Mouse (Mus musculus) heart, adult 9 months (tissue): ENCODE data around the gene Hs3st5.
"Not testable (repeated sequence)": the region's sequence is repeated elsewhere in the genome, so short reads cannot be mapped to it uniquely, and the experiment has no call there.

Experiments
- DNase-seq, 2 experiments: peaks; one replicate each; pipeline ENCODE4 v3.0.0; 2022; ENCODE audit warnings: low spot score in 2 of 2

The Hs3st5 gene

DNA sequence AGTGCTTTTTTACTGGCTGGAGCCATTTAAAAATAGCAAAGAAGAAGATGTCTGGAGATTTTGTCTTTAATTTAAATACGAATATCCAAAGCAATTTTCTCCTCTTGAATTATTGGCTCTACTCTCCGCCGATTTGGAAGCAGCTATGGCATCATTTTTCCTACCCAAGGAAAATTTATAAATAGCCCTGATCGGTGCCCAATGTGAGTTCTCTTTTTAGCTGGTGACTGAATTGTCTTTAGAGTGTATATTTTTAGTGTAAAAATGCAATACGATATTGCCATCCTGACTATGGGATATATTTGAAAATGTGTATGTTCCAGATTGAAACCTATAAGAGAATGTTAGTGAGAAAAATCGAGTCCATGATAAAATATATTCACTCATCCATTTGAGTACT, 51.1 kb downstream of the Hs3st5 start:
- no peak for DNase-seq

DNA sequence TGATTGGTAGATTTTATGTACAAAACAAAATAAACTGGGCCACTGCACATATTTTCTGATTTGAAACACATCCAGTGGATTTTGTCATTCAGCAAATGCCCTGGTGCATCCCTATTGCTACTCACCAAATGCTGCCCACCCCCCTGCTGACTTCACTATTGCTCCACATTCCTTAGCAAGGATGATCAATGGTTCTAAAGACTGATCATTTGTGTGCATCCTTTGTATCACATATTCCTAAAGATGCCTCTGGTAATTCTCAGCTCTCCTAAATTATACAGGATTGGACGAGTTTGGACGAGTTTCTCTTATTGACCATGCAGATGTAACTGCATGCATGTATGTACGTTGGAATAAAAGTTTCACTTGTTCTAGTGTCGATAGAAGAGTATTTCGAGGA, 52.1 kb downstream of the Hs3st5 start:
- no peak for DNase-seq

DNA sequence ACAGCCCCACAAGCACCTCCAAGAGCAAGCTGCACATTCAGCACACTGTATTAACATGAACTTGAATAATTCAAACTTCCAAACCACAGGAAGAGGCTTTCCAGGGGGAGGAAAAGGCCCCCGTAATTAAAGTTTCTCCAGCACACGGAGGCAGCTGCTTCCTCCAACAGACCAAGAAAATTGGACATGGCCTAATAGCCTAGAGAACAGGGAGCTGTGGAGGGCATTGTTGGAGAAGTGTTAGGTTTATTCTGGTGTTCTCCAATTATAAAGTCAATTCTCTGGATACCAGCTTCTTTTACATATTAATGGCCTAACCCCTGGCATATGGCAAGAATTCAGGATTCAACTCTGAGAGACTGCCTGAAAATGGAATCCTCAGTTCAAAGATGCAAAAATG, 60.6 kb downstream of the Hs3st5 start:
- DNase-seq = no peak

DNA sequence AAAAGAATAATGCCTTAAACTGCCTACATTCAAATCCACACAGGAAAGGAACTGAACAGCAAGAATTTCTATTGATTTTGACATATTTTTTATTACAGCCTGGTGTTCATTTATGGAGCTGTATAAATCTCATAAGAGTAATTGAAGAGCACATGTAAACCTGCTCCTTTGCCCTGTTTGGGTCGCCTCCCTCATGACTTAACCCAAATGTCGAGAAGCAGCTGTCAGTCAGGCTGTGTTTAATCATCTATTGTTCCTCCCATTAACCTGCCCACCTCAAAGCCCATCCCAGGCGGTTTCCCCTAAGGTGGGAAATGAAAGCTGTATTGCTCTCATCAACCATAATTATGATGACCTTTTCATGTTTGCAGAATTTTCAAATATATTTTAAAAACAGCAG, 65.9 kb downstream of the Hs3st5 start:
- DNase-seq = no peak

DNA sequence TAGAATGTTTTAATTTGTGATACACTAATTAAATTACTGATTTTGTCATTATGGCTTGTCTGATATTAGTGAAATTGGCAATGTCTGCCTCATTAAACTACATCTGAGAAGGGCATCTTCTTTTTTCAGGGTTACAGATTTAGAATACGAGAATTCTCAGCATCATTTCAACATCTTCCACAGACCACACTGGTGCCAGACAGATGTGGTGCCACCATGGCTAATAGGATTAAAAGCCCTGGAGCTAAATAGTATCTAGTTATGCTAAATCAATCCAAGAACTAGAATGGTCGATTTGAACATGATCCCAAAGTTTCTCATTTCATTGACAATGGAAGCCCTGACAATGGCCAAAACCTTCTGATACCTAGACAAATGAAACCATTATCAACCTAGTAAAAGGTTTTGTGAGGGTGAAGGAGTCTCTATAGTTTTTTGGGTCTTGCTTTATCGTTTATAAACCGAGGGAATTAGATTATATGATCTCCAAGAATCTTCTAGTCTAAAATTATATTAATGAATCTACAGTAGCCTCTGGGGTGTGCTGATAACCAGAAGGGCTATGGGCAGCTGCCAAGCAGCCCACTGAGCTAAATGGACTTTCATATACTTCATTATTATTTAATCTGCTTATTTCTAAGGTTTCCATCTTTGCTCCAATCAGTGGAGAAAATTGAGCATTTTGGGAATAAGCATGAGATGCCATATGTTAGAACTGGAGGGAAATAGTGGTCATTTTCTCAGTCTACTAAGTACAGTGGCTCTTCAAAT, 71.9 kb downstream of the Hs3st5 start:
- no peak for DNase-seq

DNA sequence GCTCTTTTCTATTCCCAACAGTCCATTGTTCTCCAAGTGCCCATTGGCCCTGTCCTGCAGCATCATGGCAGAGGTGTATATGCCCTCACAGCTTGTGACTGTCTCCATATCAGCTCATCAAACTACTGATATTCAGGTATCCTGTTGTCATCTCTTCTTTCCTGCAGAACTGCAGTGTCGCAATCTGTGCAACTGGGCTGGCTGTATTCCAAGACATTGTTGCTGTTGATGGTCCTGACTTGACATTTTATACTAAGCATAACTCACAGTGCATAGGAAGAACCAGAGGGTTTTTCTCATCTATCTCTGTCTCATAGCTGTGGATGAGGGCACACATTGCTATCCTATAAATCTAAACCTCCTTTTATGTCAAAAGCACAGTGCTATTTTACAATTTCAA, 103.8 kb downstream of the Hs3st5 start:
- no peak for DNase-seq

DNA sequence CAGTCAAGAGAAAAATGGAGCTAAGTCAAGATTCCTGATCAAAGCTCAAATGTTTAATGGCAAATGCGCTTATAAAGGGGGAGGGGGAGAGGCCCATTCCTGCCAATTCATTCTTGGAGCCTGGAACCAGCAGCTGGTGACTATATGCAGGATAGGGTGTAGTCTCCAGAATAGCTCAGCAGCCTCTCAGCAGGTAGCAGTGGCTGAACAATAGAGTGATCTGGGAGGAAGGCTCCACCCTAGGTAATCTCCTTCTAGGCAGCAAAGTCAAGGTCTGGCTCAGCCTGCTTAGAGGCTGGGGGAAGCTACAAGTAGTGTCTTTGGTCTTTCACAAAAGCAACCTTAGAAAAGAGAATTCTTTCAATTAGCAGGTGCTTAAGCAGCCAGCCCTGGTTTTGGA, 104.8 kb downstream of the Hs3st5 start:
- not testable (repeated sequence) for DNase-seq

DNA sequence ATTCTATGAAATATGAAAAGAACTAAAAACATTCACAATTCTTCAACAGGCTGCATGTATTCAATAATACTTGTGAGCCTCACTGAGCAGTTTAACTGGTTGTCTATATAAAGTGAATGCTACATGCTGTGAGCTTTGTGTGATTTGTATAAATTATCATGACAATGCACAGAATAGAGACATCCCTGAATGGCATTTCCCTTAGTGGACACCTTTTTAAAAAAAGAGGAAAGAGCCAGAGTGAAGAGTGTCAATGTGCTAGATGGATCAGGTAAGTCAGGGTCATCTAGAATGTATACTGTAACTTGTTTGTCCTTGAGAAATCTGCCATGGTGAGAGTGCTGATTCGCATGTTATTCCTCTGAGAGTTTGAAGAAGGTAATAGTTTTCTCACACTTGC, 116.4 kb downstream of the Hs3st5 start:
- no peak for DNase-seq

DNA sequence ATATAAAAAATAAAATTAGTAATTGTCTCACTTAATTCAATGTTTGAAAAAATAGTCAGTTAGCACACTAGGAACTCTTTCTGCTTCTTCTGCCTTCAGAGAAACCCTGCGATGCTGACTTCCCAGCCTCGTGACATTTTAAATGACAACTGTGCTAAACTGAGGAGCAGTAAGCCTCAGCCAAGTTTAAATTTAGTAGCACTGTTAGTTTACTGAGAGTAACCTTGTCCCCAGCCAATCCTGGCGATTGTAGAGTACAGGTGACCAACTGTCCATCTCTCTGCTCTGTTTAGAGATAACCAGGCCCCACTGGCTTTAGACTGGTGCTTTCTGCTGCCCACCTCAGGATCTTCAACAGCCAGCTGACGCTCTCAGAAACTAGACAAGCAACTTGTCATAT, 121.3 kb downstream of the Hs3st5 start:
- DNase-seq = peak; percentile 56 to 63

DNA sequence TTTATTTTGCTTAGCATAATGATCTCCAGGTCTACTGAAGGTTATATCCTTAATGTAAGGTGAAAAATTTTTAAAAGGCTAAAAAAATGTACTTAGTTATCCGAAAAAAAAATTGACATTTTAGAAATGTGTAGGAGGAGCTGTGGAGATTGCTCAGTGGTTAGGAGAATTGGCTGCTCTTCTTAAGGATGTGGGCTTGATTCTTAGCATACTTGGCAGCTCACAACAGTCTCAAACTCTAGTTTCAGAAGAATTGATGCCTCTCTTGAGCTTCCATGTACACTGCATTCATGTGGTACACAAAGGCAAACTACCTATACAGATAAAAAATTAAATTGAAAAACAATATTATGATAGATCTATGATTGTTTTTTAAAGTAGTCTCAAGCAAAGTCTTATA, 125.1 kb downstream of the Hs3st5 start:
- no peak for DNase-seq

DNA sequence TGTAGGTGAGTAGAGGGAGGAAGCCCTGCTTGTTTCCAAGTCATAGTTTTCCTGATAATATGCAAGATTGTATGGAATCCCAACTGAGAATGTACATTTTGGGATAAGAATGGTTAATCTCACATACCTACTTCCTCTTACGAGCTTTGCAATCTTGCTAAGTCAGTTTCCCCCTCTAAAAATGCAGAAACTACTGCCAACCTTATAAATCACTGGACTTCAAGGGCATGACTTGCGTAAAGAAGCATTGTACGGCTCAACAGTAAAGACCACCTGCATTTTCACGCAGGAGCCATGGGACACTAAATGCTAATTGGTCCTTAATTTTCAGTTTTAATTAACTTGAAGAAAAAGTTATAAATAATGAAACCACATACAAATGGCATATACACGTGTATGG, 144.0 kb downstream of the Hs3st5 start:
- no peak for DNase-seq

DNA sequence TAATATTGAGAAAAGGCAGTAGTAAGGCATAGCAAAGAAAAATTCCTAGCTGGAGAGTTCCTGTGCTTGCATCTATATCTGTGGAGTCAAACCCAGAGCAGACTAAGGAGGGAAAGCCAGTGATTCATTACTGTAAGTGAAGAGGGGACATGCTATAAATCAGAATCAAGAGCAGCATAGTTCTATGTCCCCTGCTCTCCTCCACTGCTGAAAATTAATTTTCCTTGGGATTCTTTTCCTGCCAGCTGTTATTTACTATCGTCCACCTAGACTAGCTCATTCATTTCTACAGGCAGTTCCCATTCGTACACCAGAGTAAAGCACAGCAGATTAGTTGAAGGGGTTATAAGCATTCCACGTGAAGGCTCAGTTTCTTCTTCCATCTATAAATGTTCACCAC, 207.4 kb downstream of the Hs3st5 start:
- no peak for DNase-seq

DNA sequence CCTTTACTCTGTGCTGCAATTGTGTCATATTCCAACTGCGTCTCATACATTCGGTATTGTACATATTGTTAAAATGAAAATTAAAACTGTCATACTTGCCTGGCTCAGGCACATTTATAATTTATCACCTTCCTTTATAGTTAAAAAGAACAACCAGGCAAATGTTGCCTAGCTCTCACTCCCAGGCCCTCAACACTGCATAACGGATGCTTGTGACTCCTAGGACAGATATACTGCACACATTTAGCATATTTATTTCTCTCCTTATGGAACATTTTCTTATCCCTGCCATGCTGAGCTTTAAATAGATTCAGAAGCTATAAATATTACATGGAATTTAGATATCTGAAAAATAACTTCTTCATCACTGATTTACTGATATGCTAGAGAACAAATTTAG, 219.6 kb downstream of the Hs3st5 start:
- no peak for DNase-seq

DNA sequence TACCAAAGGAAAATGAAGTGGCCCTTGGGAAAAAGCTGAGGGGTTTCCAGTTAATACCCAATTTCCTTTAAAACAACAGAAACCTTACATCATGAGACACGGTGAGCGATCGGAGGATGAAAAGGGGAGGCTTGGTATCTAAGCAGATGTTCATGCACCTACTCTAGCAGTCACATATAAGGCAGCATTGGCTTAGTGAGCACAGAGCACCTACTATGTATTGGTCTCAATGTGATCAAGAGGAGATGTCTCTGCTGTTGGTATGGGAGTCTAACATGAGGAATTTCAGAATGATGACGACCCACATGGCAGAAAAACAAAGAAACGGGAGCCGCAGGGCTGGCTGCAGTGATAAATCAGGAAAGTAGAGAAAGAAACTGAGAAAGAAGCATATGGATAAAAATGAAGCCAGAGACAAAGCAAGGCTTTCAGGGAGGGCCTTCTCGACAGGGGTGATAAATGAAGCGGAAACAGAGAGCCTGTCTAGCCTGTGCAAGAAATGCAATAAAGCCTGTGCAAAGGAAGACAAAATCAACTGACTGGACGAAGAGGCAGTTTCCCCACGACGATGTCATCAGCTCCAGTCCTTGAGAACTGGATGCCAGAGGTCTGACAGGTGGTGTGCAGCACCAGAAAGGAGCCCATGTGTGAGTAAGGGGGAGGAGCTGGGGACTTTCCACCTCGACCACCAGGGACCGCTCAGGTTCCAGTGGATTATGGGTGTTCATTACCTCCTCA, 222.9 kb downstream of the Hs3st5 start:
- DNase-seq = no peak

DNA sequence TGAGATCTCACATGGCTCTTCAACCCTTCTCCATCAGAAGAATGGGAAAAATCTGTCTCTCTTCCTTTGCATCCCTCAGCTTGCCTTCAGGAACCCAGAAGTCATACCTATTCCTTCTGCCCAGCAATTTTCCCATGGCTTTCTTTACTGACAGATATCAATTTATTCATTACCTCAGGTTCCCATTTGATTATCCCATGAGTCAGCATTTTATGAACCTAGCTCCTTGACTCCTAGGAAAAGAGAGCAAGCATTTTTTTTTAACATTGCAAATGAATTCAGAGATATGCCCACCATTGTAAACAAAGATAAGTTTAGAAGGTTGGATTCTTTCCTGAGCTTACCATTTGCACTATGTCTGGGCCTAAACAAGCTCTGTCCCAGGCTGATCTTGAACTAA, 232.8 kb downstream of the Hs3st5 start:
- DNase-seq = no peak

DNA sequence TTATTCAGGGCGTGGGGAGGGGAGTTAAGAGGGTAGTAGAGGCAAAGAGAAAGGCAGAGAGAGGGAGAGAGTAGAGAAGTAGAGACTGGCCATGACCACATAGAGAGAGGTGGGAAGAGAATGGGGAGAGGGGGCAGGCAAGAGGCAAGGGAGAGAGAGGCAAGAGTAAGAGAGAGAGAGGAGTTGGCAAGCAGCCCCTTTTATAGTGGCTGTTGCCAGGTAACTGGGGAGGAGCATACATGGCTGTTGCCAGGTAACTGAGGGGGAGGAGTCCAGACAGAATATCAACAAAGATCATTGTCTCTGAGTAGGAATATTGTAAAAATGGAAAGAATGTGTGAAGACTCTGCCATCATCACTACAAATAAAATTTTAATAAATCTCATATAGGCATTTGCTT, 243.4 kb downstream of the Hs3st5 start:
- no peak for DNase-seq

DNA sequence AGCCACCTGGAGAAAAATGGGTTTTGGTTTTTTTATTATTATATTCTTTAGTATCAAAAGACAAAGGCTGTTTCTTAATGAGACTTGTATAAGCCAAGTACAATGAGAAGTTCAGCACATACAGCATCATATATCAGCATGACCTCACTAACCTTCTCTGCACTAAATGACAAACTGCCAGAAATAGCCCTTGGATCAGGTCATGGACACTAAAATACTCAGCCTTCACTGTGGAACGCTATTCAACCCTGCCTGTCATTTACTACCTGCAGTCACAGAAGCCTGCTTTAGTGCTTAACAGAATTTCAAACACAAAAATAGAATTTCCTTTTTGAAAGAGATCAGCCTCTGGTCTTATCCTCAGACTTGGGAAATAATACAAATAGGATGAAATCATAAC, 247.9 kb downstream of the Hs3st5 start:
- peak; percentile 4 to 50 for DNase-seq

DNA sequence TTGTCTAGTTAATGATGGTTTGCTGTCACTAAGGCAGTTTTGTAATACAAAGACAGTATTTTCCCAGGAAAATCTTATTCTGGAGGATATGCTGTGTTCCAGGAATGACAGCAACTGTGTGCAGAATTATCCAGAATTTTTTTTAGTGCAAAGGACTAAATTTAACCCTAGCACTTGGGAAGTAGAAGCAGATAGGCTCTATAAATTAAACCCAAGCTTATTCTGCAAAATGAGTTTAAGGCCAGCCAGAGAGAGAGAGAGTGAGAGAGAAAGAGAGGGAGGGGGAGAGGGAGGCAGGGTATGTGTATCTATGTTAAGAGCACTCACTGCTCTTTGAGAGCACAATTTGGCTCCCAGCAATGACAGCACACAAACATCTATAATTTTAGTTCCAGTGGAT, 267.0 kb downstream of the Hs3st5 start:
- DNase-seq = no peak

DNA sequence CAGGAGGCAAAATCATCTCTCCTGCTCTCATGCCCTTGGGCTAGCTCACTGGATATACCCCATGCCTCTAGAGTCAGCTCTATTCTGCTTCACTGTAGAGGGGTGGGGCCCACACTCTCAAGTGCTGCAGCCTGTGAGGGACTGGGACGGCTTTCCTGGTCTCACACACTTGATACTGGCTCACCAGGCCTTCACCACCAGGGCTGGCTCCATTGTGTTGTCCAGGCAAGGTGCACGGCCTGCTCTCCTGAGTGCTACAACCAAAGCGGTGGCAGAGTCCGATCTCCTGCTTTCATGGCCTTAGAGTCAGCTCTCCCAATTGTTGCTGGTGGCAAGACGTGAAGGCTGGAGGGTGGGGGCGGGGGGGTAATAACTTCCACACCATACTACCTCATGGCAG, 268.3 kb downstream of the Hs3st5 start:
- no peak for DNase-seq

DNA sequence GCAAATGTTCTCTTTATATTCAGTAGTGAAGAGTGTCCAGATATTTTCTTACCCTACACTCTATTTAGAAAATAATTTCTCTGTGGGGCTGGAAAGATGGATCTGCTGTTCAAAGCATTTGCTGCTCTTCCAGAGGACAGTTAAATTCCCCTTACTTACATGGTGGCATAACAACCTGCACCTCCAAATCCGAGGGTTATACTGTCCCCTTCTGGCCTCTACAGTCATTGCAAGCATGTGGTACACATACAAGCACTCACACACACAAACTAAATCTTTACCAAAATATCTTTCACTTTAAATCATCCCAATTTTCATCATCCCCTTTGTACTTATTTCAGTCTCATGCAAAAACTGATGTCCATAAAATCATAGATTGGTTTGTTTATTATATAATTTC, 275.0 kb downstream of the Hs3st5 start:
- no peak for DNase-seq

DNA sequence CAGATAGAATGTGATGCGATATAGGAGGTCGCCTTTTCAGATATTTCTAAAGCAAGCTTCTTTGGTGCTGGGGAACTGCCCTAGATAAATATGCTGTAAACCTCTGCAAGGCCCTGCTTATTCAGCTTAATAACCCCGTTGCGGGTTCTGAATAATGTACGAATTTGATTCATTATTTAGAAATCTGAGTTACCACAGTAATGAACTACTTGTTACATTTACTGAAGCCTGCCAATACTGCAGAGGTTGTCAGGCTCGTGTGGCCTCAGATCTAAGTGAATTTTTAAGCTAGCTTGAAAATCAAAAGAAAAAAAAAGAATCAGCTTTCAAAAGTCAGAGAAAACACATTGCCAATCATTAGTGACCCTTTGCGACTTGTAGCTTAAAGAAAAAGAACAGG, 280.4 kb downstream of the Hs3st5 start:
- DNase-seq = no peak

DNA sequence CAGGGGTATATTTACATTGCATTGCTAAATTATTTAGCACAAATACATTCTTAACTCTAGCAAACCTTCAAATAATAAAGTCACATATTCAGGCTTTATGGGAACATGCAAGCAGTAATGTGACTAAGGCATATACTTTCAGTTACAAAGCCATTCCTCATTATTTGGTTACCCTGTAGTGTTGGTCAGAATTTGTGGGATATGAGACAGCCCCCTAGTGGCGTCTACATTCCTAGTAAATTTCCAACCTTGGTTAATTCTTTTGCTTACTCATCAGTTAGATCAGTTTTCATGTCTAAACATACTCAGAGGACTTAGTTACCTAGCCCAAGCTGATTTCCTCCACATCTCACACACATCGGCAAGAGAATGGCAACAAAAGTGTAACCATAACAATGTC, 285.2 kb downstream of the Hs3st5 start:
- DNase-seq = no peak

DNA sequence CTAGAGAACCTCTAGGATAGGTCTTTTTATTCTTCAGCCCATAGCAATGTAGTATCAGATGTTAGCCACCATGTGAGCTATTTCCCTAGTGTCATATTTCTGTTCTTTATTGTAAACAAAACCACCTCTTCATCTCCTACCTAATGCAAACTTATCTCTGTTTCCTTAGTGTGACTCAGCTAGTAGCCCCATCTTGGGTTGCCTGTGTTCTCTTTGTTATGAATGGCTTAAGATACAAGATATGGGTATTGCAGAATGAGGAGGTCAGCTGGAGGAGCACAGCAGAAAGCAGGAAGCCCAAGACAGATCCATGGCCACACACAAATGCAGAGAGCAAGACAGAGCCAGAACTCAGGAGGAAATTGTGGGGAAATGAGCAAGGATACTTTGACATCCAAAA, 288.7 kb downstream of the Hs3st5 start:
- DNase-seq = no peak
